Mouse (Mus musculus) lung, embryonic 14.5 days (tissue): ENCODE measurements around the gene Acta2. TPM values are rescaled to one million over a fixed set of nuclear protein-coding genes. Genes with fewer than 3 reads are reported as not detected.

ENCODE experiments used
- ATAC-seq: fragments of 200-750 bp; cut with Nextera tagmentation; 2 replicates; pipeline ENCODE4 v1.8.0; 2017; ENCODE audit warnings: mild to moderate bottlenecking, moderate TSS enrichment, moderate library complexity; ENCODE audit not compliant: insufficient read depth
- DNase-seq: peaks from one replicate; pipeline ENCODE4 v3.0.0-alpha.2; 2015
- H3K27ac ChIP-seq: fragments of 300-500 bp; sonication (generic); 2 replicates; pipeline ENCODE4 v1.5.1; 2014; ENCODE audit warnings: low read depth, mild to moderate bottlenecking, moderate library complexity
- H3K27me3 ChIP-seq: fragments of 300-500 bp; sonication (generic); 2 replicates; pipeline ENCODE4 v1.6.1; 2014; ENCODE audit warnings: low read length, control low read depth; ENCODE audit not compliant: insufficient read depth
- H3K36me3 ChIP-seq: fragments of 300-500 bp; sonication (generic); 2 replicates; pipeline ENCODE4 v1.6.1; 2014; ENCODE audit warnings: control low read depth; ENCODE audit not compliant: insufficient read depth
- H3K4me1 ChIP-seq: fragments of 300-500 bp; sonication (generic); 2 replicates; pipeline ENCODE4 v1.6.1; 2014; ENCODE audit warnings: antibody characterized with exemption, control low read depth; ENCODE audit not compliant: insufficient read depth
- H3K4me2 ChIP-seq: fragments of 300-500 bp; sonication (generic); 2 replicates; pipeline ENCODE4 v1.6.1; 2014; ENCODE audit warnings: mild to moderate bottlenecking
- H3K4me3 ChIP-seq: fragments of 300-500 bp; sonication (generic); 2 replicates; pipeline ENCODE4 v1.5.1; 2014; ENCODE audit warnings: low read depth, low read length
- H3K9ac ChIP-seq: fragments of 300-500 bp; sonication (generic); 2 replicates; pipeline ENCODE4 v1.6.1; 2014
- H3K9me3 ChIP-seq: fragments of 300-500 bp; sonication (generic); 2 replicates; pipeline ENCODE4 v1.6.1; 2016; ENCODE audit warnings: low read depth, low read length, control low read depth
- CTCF ChIP-seq: IDR thresholded peaks from 2 replicates; pipeline ENCODE4 v1.5.1; 2016; ENCODE audit warnings: antibody characterized with exemption, low read depth
- WGBS: fragments of 180-500 bp; shearing (Covaris S2); extraction: QIAGEN DNeasy Blood & Tissue Kit; methylation state at CpG from one replicate; pipeline ENCODE4 v1.1.7; 2014; 5-methylcytosine and 5-hydroxymethylcytosine counted together
- polyA plus RNA-seq: library from polyadenylated mRNA; unstranded; fragments of >200 nt; fragmentation: Nextera tagmentation; extraction: Ambion mirVana; gene quantifications from 2 replicates; pipeline ENCODE4 v1.2.1, GENCODE M21; 2014

Acta2 gene
- polyA plus RNA-seq, 1 experiment from 2014 or later = 854 TPM

DNA sequence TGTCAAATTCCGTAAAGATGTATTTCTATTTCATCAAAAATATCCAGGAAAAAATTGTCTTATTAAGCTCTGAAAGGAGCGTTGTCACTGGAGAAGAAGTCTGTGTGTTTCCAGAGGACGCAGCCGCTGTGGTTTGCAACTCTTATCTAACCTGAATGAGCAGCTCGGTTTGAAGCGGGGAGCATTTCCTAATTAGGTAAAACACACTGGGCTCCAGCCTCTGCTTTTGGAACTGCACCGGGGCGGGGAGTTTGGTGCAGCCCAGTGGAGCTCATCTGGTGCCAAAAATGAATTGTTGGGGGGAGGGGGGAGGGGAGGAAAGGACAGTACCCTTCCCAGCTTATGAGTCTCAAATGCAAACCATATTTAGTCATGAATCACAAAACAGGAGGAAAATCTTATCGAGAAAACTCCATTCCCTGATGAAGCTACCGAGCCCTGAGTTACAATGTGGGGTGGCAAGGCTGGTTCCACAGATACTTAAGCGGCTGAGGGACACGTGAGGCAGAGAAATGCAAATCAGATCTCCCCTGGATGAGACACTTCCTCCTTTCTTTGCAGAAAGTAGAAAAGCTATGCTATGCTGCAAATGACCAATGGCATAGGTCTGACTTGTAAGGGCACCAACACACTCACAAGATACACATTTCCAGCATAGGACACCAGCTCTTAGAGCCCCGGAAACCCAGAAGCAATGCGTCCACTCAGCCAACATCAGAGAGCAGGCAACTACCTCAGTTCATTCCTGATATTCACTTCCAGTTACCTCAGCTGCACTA lies 1.1 kb downstream of the Acta2 start:
- 0 out of 2 replicates have a peak, but pooled peaks cover 8% of the 10 kb centered on the region for H3K36me3 ChIP-seq
- DNase-seq (peak; percentile 77), ATAC-seq (peak; percentile 33; the same call in 1 of the 2 replicates)
- peak overlapping the region; percentile 54 for H3K4me2 ChIP-seq
- H3K9me3 ChIP-seq = no peaks in the 10 kb centered on the region
- no peak for TF ChIP-seq CTCF
- peaks cover 5% of the 10 kb centered on the region; the same call in 1 of the 2 replicates for H3K4me1 ChIP-seq
- 20% methylated on average over 14 of the region's 14 CpGs for WGBS
- peak overlapping the region; percentile 93 for H3K27ac ChIP-seq
- no peaks in the 10 kb centered on the region for H3K27me3 ChIP-seq
- peak overlapping the region; percentile 44 for H3K4me3 ChIP-seq
- H3K9ac ChIP-seq = peak overlapping the region; percentile 56

GRCm38 (mm10) chr19:34252450-34252849 lies 2.9 kb downstream of the Acta2 start:
- DNase-seq (no peak), ATAC-seq (no peak)
- Histone ChIP-seq H3K9ac (no peak overlapping the region), H3K27me3 (no peaks in the 10 kb centered on the region), H3K4me1 (peaks cover 5% of the 10 kb centered on the region; the same call in 1 of the 2 replicates), H3K27ac (no peak overlapping the region), H3K9me3 (no peaks in the 10 kb centered on the region), H3K4me2 (peak overlapping the region; percentile 54; the same call in 1 of the 2 replicates), H3K36me3 (peaks cover 16% of the 10 kb centered on the region; the same call in 1 of the 2 replicates), H3K4me3 (peak overlapping the region; percentile 44; the same call in 1 of the 2 replicates)
- no peak for TF ChIP-seq CTCF
- WGBS = 47% methylated on average over 9 of the region's 9 CpGs

- Histone ChIP-seq H3K9me3 (no peaks in the 10 kb centered on the region), H3K27ac (no peak overlapping the region), H3K4me3 (no peak overlapping the region), H3K4me2 (peak overlapping the region; percentile 54; the same call in 1 of the 2 replicates), H3K27me3 (no peaks in the 10 kb centered on the region), H3K9ac (no peak overlapping the region; the same call in 1 of the 2 replicates), H3K4me1 (peaks cover 5% of the 10 kb centered on the region; the same call in 1 of the 2 replicates), H3K36me3 (peaks cover 16% of the 10 kb centered on the region; the same call in 1 of the 2 replicates)
- no peak for DNase-seq
- 68% methylated on average over 2 of the region's 2 CpGs for WGBS
- no peak for TF ChIP-seq CTCF
- no peak for ATAC-seq
Observed at GRCm38 (mm10) chr19:34251900-34252299, 3.5 kb downstream of the Acta2 start.

GRCm38 (mm10) chr19:34250621-34251020 lies 4.8 kb downstream of the Acta2 start:
- 89% methylated on average over 4 of the region's 4 CpGs for WGBS
- Histone ChIP-seq H3K27me3 (no peaks in the 10 kb centered on the region), H3K9me3 (no peaks in the 10 kb centered on the region), H3K27ac (no peak overlapping the region), H3K36me3 (peaks cover 23% of the 10 kb centered on the region; the same call in 1 of the 2 replicates), H3K4me3 (no peak overlapping the region), H3K9ac (no peak overlapping the region), H3K4me2 (no peak overlapping the region), H3K4me1 (peaks cover 5% of the 10 kb centered on the region; the same call in 1 of the 2 replicates)
- ATAC-seq = no peak
- no peak for TF ChIP-seq CTCF
- no peak for DNase-seq

DNA sequence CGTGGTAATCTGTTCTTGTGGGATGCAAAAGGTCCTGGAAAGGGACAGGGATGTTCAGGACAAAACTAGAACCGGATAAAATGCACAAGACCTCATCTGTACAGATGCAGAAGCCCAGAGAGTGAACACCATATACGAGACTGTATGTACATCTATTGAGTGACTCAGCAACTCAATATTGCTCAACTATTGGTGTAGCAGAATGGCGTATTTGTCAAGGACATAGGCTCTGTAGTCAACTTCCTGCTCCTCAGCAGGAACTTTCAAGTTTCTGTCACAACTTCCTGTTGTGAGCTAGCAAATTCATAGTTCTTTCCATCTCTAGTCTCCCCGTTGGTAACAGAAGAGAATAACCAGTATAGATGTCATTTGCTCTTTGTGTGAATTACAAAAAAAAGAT lies 6.8 kb downstream of the Acta2 start:
- Histone ChIP-seq H3K27ac (no peak overlapping the region), H3K36me3 (peaks cover 27% of the 10 kb centered on the region), H3K4me1 (no peaks in the 10 kb centered on the region), H3K9ac (no peak overlapping the region), H3K4me2 (no peak overlapping the region), H3K4me3 (no peak overlapping the region), H3K9me3 (no peaks in the 10 kb centered on the region), H3K27me3 (no peaks in the 10 kb centered on the region)
- TF ChIP-seq CTCF = no peak
- ATAC-seq (no peak), DNase-seq (no peak)
- 74% methylated on average over 5 of the region's 5 CpGs for WGBS

GRCm38 (mm10) chr19:34244056-34244455 lies 11.3 kb downstream of the Acta2 start:
- Histone ChIP-seq H3K9me3 (no peaks in the 10 kb centered on the region), H3K4me1 (no peaks in the 10 kb centered on the region), H3K4me2 (no peak overlapping the region), H3K27me3 (no peaks in the 10 kb centered on the region), H3K36me3 (peaks cover 35% of the 10 kb centered on the region), H3K27ac (no peak overlapping the region), H3K9ac (no peak overlapping the region), H3K4me3 (no peak overlapping the region)
- WGBS = 8% methylated on average over 6 of the region's 6 CpGs
- peak; percentile 98 for DNase-seq
- peak; percentile 55 for ATAC-seq
- TF ChIP-seq CTCF = peak; percentile 65

DNA sequence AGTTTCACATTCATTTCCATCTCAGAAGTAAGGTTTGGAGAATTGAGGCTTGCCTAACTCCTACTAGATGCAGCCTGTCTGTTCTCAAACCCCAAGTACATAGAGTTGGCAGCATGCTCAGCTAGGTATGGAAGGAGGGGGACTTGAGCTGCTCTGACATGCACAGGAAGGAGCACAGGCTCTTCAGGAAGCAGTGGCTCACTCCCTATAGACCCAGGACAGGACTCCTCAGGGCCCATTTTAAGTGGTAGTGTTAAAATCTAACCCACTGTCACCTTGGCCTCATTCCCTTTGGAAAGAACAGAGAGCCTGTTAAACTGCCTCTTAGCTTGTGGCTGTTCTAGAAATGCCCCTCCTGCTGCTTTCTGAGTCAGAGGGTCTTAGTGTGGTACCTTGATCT lies 12.5 kb downstream of the Acta2 start:
- no peak overlapping the region for H3K9ac ChIP-seq
- DNase-seq = no peak
- H3K4me3 ChIP-seq = no peak overlapping the region
- no peak overlapping the region for H3K27ac ChIP-seq
- no peaks in the 10 kb centered on the region for H3K4me1 ChIP-seq
- H3K9me3 ChIP-seq = no peaks in the 10 kb centered on the region
- no peak for ATAC-seq
- no peak for TF ChIP-seq CTCF
- H3K36me3 ChIP-seq = peaks cover 27% of the 10 kb centered on the region
- H3K27me3 ChIP-seq = no peaks in the 10 kb centered on the region
- no peak overlapping the region for H3K4me2 ChIP-seq
